Mouse (Mus musculus) erythroblast, embryonic 14.5 days (primary cell): ENCODE measurements around the gene Rad21l. TPM values are rescaled to one million over a fixed set of nuclear protein-coding genes. Genes with fewer than 3 reads are reported as not detected.

Source experiments
- H3K27me3 ChIP-seq: 2 replicates; pipeline ENCODE4 v1.6.1; 2012; ENCODE audit warnings: inconsistent platforms; ENCODE audit not compliant: control insufficient read depth
- H3K36me3 ChIP-seq: 2 replicates; pipeline ENCODE4 v1.6.1; 2012; ENCODE audit warnings: mild to moderate bottlenecking, inconsistent platforms; ENCODE audit not compliant: control insufficient read depth
- H3K4me1 ChIP-seq: 2 replicates; pipeline ENCODE4 v1.6.1; 2012; ENCODE audit warnings: inconsistent platforms; ENCODE audit not compliant: control insufficient read depth
- H3K4me3 ChIP-seq: replicated peaks from 2 replicates; pipeline ENCODE3; 2012; ENCODE audit warnings: moderate library complexity, mild to moderate bottlenecking, inconsistent platforms
- H3K9me3 ChIP-seq: 2 replicates; pipeline ENCODE4 v1.6.1; 2012; ENCODE audit warnings: low read length, inconsistent platforms, mixed read lengths; ENCODE audit not compliant: control insufficient read depth
- GATA1 ChIP-seq: IDR thresholded peaks from 2 replicates; pipeline ENCODE4 v1.6.1; 2012; ENCODE audit warnings: low read length, inconsistent platforms, mixed read lengths
- TAL1 ChIP-seq: IDR thresholded peaks from 3 replicates; pipeline ENCODE4 v1.6.1; 2012; ENCODE audit warnings: low read length, inconsistent platforms, mixed read lengths
- polyA plus RNA-seq: library from polyadenylated mRNA; stranded (reverse); fragments of >175 nt; gene quantifications from 2 replicates; pipeline ENCODE4 v1.2.3, GENCODE M21; 2012

Rad21l gene
- polyA plus RNA-seq, 1 experiment, result not detected

GRCm38 (mm10) chr2:151608435-151608834 lies 59.9 kb downstream of the Rad21l start:
- Histone ChIP-seq H3K27me3 (no peaks in the 10 kb centered on the region), H3K36me3 (no peaks in the 10 kb centered on the region), H3K9me3 (no peaks in the 10 kb centered on the region), H3K4me1 (no peaks in the 10 kb centered on the region), H3K4me3 (no peak overlapping the region)
- TF ChIP-seq TAL1, result no peak
- no peak for TF ChIP-seq GATA1

- Histone ChIP-seq H3K4me1 (no peaks in the 10 kb centered on the region), H3K36me3 (no peaks in the 10 kb centered on the region), H3K4me3 (no peak overlapping the region), H3K27me3 (no peaks in the 10 kb centered on the region), H3K9me3 (no peaks in the 10 kb centered on the region)
- no peak for TF ChIP-seq TAL1
These were observed 62.8 kb downstream of the Rad21l start for GRCm38 (mm10) chr2:151605437-151605987.

- no peaks in the 10 kb centered on the region for H3K36me3 ChIP-seq
- no peaks in the 10 kb centered on the region for H3K4me1 ChIP-seq
- H3K4me3 ChIP-seq, result no peak overlapping the region
- H3K27me3 ChIP-seq, result no peaks in the 10 kb centered on the region
- H3K9me3 ChIP-seq, result no peaks in the 10 kb centered on the region
- TF ChIP-seq GATA1 (no peak), TAL1 (no peak)
These were observed 64.7 kb downstream of the Rad21l start for GRCm38 (mm10) chr2:151603630-151604029.

- H3K9me3 ChIP-seq, result no peaks in the 10 kb centered on the region
- TF ChIP-seq GATA1, result no peak
- TF ChIP-seq TAL1, result no peak
- no peak overlapping the region for H3K4me3 ChIP-seq
- H3K36me3 ChIP-seq, result no peaks in the 10 kb centered on the region
- no peaks in the 10 kb centered on the region for H3K4me1 ChIP-seq
- no peaks in the 10 kb centered on the region for H3K27me3 ChIP-seq
These were observed 66.2 kb downstream of the Rad21l start for GRCm38 (mm10) chr2:151602106-151602505.

GRCm38 (mm10) chr2:151598068-151598467 lies 70.3 kb downstream of the Rad21l start:
- Histone ChIP-seq H3K4me1 (no peaks in the 10 kb centered on the region), H3K9me3 (no peaks in the 10 kb centered on the region), H3K4me3 (no peak overlapping the region), H3K27me3 (no peaks in the 10 kb centered on the region), H3K36me3 (no peaks in the 10 kb centered on the region)
- no peak for TF ChIP-seq GATA1
- no peak for TF ChIP-seq TAL1

Other genes with a start within 250 kb of the Rad21l start
- gene 4921509C19Rik, start 192.4 kb downstream of the Rad21l start, polyA plus RNA-seq, result not detected in 2 replicates
- 5.2 and 6.0 TPM in 2 replicates for gene Nsfl1c, start 174.4 kb downstream of the Rad21l start, polyA plus RNA-seq
- gene Fkbp1a, start 126.0 kb downstream of the Rad21l start, polyA plus RNA-seq, result 3.4 and 4.3 TPM in 2 replicates
- not detected in 2 replicates for gene Sdcbp2, start 95.9 kb downstream of the Rad21l start, polyA plus RNA-seq
- not detected in 2 replicates for gene Snph, start 35.9 kb downstream of the Rad21l start, polyA plus RNA-seq
- gene Tmem74b, start 33.5 kb upstream of the Rad21l start, polyA plus RNA-seq, result not detected in 2 replicates
- 5.2 and 15.3 TPM in 2 replicates for gene Psmf1, start 75.7 kb upstream of the Rad21l start, polyA plus RNA-seq
- not detected in 2 replicates for gene Rspo4, start 174.4 kb upstream of the Rad21l start, polyA plus RNA-seq
- gene Angpt4, start 242.7 kb upstream of the Rad21l start, polyA plus RNA-seq, result not detected in 2 replicates